Mouse (Mus musculus): ENCODE data around the gene Hoxb4. TPM values are rescaled to one million over a fixed set of nuclear protein-coding genes. Genes with fewer than 3 reads are reported as not detected.

Gene Hoxb4
- total RNA-seq, 1 experiment from 2014 or later, result 1.1 TPM

DNA sequence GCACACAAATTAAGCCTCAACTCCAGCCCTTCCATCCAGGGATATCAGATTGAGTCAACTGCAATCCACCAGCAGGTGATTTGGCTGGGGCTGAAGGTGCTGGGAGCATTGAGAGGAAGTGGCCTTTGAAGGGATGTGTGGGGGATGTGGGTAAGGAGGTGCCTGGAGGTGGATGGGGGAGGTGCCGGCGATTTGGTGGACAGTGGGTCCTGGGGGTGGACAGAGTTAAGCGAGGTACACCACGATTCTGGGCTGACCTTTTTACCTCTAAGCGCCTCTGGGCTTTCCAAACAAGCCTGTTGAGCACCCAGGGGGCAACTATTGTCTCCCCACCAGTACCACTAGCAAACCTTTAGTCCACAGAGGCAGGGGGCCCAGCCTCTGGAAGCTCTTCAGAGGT is 50.6 kb downstream of the Hoxb4 start:
- no peak for ATAC-seq (replicated peaks; ENCODE audit: low read depth, poor library complexity, severe bottlenecking)

- no peak for ATAC-seq (replicated peaks; ENCODE audit: low read depth, poor library complexity, severe bottlenecking)
Measured at GRCm38 (mm10) chr11:96369140-96369539, 51.1 kb downstream of the Hoxb4 start.

Other genes starting within 250 kb of the Hoxb4 start
- 110 and 145 TPM in 2 replicates for gene Atp5g1, start 242.6 kb upstream of the Hoxb4 start, total RNA-seq (2017)
- not detected in 2 replicates for gene Calcoco2, start 206.3 kb upstream of the Hoxb4 start, total RNA-seq (2017)
- not detected in 2 replicates for gene Ttll6, start 184.5 kb upstream of the Hoxb4 start, total RNA-seq (2017)
- gene Hoxb13, start 124.0 kb upstream of the Hoxb4 start, total RNA-seq (2017), result not detected in 2 replicates
- gene Hoxb9, start 46.8 kb upstream of the Hoxb4 start, total RNA-seq (2017), result not detected in 2 replicates
- gene Hoxb8, start 36.4 kb upstream of the Hoxb4 start, total RNA-seq (2017), result not detected in 2 replicates
- not detected in 2 replicates for gene Hoxb7, start 31.6 kb upstream of the Hoxb4 start, total RNA-seq (2017)
- not detected in 2 replicates for gene Hoxb6, start 25.8 kb upstream of the Hoxb4 start, total RNA-seq (2017)
- not detected in 2 replicates for gene Hoxb5, start 14.9 kb upstream of the Hoxb4 start, total RNA-seq (2017)
- 0.55 and 0.78 TPM in 2 replicates for gene Hoxb3, start 5.1 kb downstream of the Hoxb4 start, total RNA-seq (2017)
- gene Hoxb2, start 32.3 kb downstream of the Hoxb4 start, total RNA-seq (2017), result 0.73 TPM in 1 of 2 replicates, not detected in the other
- not detected in 2 replicates for gene Hoxb1, start 47.5 kb downstream of the Hoxb4 start, total RNA-seq (2017)
- 4.0 TPM in 1 of 2 replicates, not detected in the other for gene Skap1, start 146.3 kb downstream of the Hoxb4 start, total RNA-seq (2017)